Mouse (Mus musculus) forelimb bud, embryonic 11.5 days (tissue): ENCODE results near the gene Prkn.
A peak's percentile ranks its signal among the peaks of the same experiment; 100 is the strongest.

ENCODE experiments used
- DNase-seq: peaks from one replicate; pipeline ENCODE4 v3.0.0-alpha.2; 2012; ENCODE audit warnings: low read depth, low spot score

Prkn gene

DNA sequence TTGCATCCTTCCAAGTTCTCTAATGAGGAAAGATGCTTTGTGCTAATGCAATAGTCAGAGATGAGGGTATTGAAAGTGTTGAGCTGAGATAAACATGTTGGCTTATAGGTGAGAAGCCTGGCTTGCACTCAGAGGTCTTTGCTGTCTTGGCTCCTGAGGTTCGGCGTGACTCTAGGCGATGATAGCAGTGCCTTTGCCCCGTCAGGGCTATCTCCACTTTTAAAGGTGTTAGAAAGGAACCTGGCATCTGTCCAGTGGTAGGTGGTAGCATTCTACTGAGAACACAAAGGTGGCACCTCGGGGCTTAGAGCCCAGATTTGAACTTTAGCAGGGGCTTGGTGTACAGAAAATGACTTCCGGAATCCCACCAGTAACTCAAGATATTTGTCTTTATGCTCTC is 554.4 kb downstream of the Prkn start:
- DNase-seq = no peak

DNA sequence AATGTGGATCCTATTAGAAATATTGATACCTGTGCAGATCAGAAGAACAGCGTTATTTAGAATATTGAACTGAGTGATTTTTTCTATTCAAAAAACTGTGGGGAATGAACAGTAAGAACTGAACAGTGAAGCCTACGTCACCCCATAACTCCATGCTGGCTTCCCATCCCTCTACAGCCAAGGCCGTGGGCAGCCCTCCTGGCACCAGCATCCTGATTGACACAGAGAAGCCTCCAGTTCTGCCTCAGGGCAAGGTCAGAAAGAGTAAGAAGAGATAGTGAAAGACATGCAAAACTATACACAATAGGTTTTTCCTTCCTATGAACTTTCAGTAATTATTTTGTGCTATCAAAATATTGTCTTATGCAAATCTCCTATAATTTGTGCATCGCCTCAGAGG is 557.5 kb downstream of the Prkn start:
- no peak for DNase-seq

DNA sequence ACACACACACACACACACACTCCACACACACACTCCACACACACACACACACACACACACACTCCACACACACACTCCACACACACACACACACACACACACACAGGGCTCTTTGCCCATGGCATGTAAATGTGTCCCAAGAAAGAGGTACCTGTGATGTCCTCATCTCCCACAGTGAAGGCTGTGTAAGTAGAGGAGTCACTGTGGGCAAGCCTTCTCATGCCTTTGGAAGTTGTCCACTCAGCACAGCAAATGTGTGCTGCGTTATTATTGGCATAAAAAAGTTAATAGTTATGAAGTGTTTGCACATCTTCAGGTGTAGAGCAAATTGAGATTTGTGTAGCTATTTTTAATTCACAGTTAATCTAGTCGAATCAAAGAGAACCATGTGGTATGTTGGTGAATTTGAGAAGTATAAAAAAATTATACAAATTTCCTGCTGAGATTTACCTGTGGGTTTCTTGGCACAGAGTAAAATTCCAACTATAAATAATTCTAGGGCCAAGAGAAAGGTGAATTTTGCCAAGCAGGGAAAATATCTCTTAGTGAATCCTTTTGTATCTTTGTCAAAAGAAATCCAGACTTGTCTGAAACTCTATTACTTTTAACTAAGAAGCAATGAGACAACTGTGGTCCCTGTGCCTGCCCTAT is 562.2 kb downstream of the Prkn start:
- no peak for DNase-seq

DNA sequence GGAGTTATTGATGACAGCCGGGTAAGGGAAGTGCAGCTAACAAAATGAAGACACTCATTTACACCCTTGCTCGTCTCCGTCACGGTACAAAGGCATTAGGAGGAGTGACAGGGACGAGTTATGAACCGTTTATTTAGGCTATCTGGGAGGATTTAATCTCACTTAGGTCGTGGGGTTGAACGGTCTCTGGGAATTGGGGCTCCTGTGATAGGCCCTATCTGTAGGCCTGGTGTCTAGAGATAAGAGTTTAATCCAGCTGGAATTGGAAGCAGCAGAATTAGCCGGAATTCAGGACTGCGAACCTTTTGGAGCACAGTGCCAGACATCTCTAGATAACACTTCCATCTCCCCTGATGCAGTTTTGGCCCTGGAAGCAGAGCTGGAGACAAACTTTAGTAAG is 571.2 kb downstream of the Prkn start:
- no peak for DNase-seq

DNA sequence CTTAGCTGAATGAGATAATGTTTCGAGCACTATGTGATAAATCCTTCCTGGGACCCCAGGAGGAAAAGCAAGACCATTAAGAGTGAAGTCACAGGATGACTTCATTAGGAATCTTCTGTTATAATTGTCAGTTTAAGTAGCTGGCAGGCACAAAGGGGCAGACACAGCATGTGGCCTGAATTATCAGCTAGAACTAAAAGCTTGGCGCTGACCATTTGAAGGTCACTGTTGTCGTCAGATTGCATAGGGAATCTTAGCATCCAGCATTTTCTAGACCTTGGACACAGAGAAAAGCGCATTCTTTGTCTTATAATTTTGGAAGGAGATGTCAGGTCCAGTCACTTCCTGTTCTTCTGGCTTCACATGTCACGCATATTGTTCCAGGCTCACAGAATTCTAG is 573.5 kb downstream of the Prkn start:
- DNase-seq = no peak

DNA sequence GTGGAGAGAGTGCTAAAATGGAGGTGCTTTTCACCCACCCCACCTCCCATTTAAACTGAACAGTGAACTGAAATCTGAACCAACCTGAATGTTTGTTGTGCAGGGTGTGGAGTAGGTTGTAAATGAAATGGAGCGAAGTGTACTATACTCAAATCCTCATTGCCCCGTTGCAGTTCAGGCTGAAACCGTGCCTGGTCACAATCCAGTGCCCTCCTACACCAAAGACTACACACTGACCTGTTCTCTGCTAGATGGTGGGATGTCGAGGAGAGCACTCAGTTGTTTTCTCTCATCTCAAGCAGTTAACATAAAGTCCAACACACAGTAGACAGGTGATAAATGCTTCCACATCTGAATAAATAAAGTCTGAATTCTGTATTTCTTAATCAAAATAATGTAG is 574.1 kb downstream of the Prkn start:
- no peak for DNase-seq

DNA sequence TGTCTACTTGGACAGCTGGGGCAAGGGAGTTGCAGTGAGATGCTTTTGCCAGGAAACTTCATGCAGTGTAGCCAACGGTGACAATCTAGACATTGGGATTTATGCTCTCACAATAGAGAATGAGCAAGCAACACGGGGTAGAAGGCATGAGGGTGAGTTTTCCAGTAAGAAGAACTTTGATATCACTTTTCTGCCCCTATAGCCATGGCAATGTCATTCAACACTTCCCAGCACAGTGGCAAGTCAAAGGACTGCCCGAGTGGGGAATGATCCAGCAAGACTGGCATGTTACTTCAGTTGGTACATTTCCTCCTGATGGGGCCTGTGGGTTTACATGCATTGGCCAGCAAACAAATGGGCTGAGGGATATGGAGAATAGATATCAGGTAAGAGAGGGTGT is 577.0 kb downstream of the Prkn start:
- no peak for DNase-seq

DNA sequence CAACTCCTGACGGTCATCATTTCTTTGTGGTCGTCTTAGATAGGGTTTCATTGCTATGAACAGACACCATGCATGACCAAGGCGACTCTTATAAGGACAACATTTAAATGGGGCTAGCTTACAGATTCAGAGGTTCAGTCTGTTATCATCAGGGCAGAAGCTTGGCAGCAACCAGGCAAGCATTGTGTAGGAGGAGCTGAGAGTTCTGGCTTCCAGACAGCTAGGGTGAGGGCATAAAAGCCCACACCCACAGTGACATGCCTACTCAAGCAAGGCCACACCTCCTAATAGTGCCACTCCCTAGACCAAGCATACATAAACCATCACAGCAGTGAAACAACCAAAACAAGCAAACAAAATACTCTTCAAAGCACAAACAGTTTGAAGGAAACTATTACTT is 579.3 kb downstream of the Prkn start:
- no peak for DNase-seq

DNA sequence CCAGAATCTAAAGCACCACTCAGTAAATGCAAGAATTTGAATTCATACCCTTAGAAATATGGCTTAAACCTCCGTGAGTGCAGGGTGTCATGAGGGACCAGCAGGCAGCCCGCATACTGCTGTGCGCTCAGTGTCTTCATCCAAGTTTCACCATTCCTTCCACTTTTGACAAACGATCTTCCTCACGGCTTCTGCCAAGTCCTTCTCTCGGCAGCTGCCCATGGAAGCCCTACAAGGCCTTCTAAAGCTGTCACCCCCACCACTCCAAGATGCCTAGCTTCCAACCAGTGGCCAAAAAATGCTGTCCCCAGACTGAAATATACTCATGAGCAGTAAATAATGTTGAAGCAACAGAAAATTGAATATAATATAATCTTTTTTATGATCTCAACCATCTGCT is 580.7 kb downstream of the Prkn start:
- DNase-seq = no peak

DNA sequence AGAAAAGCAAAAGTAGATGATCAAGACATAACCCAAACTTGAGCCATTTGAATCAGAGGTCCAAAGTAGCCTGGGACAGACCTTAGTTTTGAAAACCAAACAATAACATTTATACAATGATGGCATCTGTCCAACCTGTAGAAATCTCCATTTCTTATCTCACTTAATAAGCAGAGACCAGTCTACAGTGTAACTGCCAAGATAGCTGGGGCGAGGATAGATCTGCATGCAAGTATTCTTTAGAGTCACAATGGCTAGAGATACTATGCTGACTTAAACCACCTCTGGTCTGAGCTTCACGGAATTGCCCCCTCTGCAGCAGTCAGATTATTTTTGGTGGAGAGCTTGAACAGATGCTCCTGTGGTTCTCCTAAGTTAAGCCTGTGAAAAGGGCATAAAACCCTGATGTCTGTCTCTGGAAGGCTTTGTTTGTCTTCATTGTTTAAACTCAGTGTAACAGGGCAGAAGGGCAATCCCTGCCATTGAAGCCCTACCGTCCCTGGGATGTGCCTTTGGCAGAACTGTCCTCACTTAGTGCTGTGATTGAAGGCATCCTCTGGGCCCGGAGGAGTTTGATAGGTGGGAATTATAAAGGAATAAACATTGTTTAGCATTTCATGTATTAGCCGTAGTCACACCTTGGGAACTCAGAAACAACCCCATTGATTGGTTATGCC is 581.2 kb downstream of the Prkn start:
- no peak for DNase-seq

DNA sequence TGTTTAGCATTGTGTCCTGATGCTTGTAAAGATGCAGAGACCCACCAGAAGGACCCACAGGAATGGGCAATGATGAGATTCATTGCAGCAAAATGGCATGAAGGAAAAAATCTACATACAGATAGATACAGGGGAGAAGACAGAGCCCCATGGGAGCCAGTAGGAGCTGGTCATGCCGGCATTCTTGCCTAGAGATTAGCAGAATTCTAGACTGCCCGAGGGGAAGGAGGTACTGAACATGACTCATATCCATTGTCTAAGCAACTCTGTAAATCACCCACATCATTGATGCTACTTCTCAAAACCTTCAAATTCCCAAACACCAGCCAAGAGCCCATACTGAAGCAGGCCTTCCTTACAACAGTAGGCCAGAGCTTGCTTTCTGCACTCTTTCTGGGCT is 591.1 kb downstream of the Prkn start:
- DNase-seq = no peak

DNA sequence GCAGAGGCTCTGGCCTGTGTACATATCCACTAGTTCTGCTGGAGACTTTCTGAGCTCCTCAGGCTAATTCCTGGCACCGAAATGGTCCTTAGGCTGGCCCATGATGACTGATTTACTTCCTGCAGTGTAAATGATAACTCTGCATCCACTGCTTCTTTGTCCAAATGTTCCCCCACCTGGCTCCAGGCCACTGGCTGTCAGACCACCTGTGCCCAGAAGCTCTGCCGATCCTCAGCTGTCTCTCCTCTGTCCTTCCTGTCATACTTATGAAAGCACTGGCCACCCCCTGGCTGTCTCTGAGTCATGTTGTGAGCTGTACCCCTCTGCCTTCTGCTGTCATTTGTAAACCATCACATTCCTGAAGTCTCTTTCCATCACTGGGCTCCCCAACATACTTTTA is 592.4 kb downstream of the Prkn start:
- DNase-seq = no peak

DNA sequence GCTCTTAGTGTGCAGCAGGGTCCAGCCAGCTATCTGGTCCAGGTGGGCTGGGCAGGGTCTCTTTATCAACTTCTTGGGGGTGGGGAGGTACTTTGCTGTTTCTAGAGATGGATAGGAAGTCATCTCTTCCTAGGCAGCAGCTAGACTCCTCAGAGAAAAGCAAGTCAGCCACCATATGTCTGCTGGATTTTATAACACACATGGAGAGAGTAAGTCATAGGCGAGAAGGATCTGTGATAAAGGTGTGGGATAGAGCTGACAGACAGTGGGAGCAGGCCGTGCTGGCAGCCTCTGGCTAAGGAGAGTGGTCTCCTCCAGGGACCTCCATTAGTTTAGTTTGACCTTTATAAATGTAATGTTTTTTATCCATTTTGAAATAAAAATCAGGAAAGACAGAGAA is 622.5 kb downstream of the Prkn start:
- DNase-seq = no peak

DNA sequence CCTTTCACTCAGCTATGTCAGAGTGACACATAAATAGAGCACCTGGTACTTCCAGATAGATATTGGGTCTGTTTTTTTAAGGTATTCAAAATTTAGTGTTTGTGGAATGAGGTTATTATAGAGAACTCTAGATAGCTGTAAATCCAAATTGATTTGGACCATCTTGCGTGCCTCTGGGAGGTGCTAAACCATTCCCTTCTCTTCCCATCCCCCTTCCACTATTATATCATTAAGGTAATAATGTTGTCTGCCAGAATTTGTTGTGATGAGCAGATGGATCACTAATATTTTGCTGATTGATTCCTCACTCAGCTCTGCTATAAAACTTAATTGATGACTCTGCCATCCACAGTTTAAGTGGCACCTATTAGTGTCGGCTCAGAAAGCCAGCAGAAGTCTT is 625.9 kb downstream of the Prkn start:
- no peak for DNase-seq

DNA sequence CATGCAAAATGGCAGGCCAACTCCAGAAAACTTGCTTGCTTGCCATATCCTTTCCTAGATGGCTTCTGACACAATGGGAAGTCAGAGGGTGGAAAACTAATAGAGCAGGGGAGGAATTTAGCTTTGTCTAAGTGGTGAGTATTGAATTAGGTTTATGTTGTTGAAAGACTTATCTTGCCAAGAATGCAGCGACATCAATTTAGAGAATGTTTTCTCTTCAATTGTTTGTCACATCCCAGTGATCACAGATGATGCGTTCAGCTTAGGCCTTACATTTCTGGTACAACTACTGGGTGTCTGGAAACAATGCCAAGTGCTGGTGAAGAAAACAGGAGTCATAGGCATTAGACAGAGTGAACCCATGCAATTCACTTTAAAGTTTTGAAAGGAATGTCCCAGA is 628.4 kb downstream of the Prkn start:
- no peak for DNase-seq

DNA sequence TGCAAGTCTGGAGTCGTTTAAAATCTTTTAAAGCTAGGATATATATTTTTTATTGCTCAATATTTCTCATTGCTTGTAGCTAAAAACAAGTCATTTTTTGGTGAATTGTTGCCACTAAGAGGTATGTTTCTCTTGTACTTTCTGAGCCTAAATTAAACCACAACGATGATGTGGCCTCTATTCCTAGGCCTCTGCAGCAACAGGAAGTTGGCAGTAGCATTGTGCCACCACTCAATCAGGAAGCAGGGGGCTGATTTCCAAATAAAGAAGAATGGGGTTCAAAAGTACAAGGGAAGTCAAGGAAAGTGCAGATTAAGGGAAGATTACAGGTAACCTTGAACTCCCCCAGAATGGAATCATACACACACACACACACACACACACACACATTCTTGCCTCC is 642.8 kb downstream of the Prkn start:
- DNase-seq = no peak

DNA sequence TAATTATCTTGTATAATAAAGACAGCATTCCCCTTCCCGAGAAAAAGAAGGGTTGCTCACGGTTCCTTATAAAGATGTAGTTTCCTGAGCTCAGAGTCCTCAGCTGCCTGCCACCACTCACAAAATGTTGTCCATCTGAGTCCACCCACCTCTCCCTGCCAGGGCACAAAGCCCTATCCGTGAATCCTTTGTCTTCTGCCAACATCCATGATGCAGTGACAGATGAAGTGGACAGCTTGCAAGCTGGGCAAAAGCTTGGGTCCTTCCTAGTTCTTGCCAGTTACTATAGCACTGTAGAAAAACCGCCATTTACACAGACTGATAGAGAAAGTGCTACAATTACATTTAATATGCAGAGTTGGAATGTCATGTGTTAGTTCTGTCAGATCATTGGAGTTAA is 649.9 kb downstream of the Prkn start:
- no peak for DNase-seq

DNA sequence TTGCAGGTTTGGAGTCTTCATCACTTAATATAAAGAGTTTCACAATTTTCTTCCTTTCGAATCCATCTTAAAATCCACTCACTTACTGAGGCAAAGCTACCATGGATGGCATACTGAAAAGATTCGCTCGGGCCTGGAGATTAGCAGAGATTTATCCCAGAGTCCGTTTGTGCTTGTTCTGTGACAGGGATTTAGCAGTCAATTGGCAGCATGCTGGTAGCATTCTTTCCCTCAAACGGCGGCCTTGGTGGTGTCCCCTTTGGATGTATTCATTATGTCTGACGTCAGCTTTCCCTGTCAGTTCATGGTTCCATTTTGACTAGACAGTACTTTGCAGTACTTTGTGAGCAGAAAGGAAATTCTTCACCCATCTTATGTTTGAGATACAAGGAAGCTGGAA is 662.4 kb downstream of the Prkn start:
- DNase-seq = no peak

DNA sequence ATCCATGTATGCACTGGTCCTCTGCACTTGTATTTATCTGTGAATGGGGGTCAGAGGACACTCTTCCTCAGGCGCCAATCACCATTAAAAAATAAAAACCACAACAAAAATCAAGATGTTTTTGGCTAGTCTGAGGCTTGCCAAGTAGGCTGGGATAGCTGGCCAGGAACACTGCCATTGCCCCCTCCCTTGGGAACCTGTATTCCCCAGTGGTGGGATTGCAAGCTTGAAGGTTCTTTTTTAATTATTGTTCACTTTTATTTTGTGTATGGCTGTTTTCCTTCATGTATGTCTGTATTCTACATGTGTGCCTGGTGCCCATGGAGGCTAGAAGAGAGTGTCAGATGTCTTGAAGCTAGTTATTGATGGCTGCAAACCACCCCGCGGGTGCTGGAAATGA is 664.3 kb downstream of the Prkn start:
- DNase-seq = no peak

DNA sequence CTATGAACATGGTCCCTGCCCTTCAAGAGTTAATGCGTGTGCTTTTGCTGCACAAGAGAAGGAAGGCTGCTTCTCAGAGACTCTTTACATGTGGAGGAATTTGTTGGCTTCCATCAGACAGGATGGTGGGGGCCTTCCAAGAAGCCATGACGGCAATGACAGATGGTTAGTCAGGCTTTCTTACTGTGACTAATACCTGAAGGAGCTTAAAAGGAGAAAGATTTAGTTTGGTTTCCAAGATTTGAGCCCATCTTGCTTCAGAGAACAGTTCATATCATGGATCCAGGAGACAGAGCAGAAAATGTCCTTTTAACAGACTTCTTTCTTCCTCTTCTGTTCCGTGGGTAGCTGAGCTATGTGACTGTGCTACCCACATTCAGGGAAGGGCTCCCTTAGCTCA is 666.9 kb downstream of the Prkn start:
- DNase-seq = no peak

DNA sequence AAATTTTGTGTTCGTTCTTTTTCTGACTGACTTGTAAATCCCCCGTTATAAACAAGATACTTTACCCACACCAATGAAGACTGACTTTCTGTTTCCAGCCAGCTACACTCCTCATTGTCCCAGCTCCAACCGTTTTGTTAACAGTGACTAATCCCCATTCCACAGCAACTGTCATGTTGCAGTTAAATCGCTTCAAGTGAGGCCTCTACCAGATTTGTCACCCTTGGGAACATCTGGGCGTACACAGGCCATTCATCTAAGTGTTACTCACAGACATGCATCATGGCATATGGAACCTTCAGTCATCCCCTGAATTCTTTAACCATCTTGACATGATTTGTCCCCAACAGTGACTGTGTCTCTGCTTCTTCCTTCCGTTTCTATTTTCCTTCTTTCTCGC is 669.9 kb downstream of the Prkn start:
- DNase-seq = no peak

DNA sequence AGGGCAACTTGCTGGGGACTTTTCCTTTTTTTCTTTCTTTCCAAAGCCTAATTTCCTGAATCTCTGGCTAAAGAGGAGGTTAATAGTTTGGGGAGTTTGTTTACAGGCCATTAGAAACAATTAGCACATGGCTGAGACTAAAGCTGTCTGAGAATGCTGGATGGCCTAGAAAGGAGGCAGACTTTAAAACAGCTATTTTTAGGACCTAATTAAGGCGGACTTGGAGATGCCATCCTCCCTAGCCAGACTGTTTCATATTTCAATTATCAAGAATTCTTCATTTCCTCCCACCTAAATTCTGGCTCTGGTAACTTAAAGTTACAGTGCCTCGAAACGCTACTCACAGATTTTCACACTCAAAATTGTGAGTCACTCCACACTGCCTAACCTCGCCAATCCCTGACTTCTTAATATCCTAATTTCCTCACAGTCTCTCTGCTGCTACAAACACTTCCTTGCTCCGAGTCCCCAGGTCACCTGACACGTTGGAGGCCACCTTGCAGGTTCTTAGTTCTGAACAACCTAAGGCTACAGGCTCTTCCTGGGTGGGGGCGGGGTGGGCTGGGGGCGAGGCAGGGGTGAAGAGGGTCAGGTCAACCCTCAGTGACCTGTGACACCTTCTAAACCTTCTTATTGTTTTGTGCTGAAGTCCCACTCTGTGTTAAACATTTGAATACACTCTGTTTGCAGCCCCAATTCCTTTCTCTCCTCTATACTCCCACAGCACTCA is 674.0 kb downstream of the Prkn start:
- DNase-seq = peak; percentile 39

DNA sequence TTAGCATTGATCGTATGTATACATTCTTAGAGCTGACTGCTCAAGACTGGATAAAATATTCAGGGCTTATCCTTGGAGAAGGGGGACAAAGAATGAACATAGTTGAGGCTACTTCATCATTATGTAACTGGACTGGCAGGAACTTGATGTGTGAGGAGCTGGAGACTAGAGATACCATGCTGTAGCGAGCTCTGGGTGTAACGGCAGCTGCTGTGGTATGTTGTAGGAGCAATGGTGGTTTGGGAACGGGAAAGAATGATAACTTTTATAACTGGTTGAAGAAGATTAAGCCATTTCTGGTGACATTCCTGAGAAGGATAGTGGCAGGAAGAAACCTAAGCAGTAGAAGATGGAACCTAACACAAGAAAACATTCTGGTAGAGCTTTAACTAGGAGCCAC is 675.4 kb downstream of the Prkn start:
- no peak for DNase-seq
